Mouse (Mus musculus) thymus, adult 2 months (tissue): Measurements from ENCODE around the gene Gm5617.

Experiments
- CTCF ChIP-seq: fragments of 200-500 bp; IDR thresholded peaks from 2 replicates; pipeline ENCODE4 v1.5.1; 2012; ENCODE audit warnings: mild to moderate bottlenecking, control low read depth, low read length, moderate library complexity, borderline replicate concordance; ENCODE audit not compliant: control insufficient read depth, poor library complexity, insufficient read depth; ENCODE audit errors: extremely low read depth
- POLR2A ChIP-seq: fragments of 200-500 bp; IDR thresholded peaks from 2 replicates; pipeline ENCODE4 v1.6.1; 2012; ENCODE audit warnings: mild to moderate bottlenecking, low read length, control low read depth, moderate library complexity; ENCODE audit not compliant: control insufficient read depth, poor library complexity, insufficient read depth; ENCODE audit errors: extremely low read depth

- TF ChIP-seq POLR2A (no peak), CTCF (no peak)
Measured at GRCm38 (mm10) chr9:48526520-48526919, 31.3 kb downstream of the Gm5617 start.
